Mouse (Mus musculus) small intestine, adult 2 months (tissue): Measurements from ENCODE around the gene Gna14. TPM values are rescaled to one million over a fixed set of nuclear protein-coding genes. Genes with fewer than 3 reads are reported as not detected.

Experiments
- H3K27ac ChIP-seq: fragments of 200-500 bp; 2 replicates; pipeline ENCODE4 v1.5.1; 2012; ENCODE audit warnings: low read depth, low read length, control low read depth, inconsistent platforms; ENCODE audit not compliant: insufficient read depth
- H3K27me3 ChIP-seq: fragments of 200-500 bp; 2 replicates; pipeline ENCODE4 v1.6.1; 2012; ENCODE audit warnings: mild to moderate bottlenecking, moderate library complexity, low read length, inconsistent platforms; ENCODE audit not compliant: control insufficient read depth, insufficient read depth
- H3K36me3 ChIP-seq: fragments of 200-500 bp; 2 replicates; pipeline ENCODE4 v1.6.1; 2012; ENCODE audit warnings: mild to moderate bottlenecking, low read length, control low read depth, inconsistent platforms; ENCODE audit not compliant: control insufficient read depth, insufficient read depth
- H3K4me1 ChIP-seq: fragments of 200-500 bp; 2 replicates; pipeline ENCODE4 v1.6.1; 2012; ENCODE audit warnings: low read length, inconsistent platforms, mixed read lengths; ENCODE audit not compliant: control insufficient read depth, insufficient read depth, insufficient read length
- H3K4me3 ChIP-seq: fragments of 200-500 bp; 2 replicates; pipeline ENCODE4 v1.5.1; 2012; ENCODE audit warnings: low read depth, mild to moderate bottlenecking, control low read depth, inconsistent platforms, low read length, moderate library complexity
- CTCF ChIP-seq: fragments of 200-500 bp; IDR thresholded peaks from 2 replicates; pipeline ENCODE4 v1.5.1; 2012; ENCODE audit warnings: low read depth, mild to moderate bottlenecking, control low read depth, inconsistent platforms, low read length, moderate library complexity, mixed read lengths; ENCODE audit not compliant: insufficient replicate concordance, insufficient read length; ENCODE audit errors: extremely low read depth
- POLR2A ChIP-seq: fragments of 200-500 bp; IDR thresholded peaks from 2 replicates; pipeline ENCODE4 v1.6.1; 2012; ENCODE audit warnings: low read depth, mild to moderate bottlenecking, control low read depth, inconsistent platforms, low read length, moderate library complexity
- WGBS: fragments of 180-500 bp; shearing (Covaris S2); methylation state at CpG from one replicate; pipeline ENCODE4 v1.1.7; 2018; 5-methylcytosine and 5-hydroxymethylcytosine counted together
- polyA plus RNA-seq: library from polyadenylated mRNA; depleted of rRNA; stranded (reverse); fragments of >200 nt; gene quantifications from 2 replicates; pipeline ENCODE4 v1.2.3, GENCODE M21; 2012

Gna14 gene
- polyA plus RNA-seq, 1 experiment: 0.52 TPM

- H3K4me3 ChIP-seq: no peak overlapping the region
- no peak overlapping the region for H3K27ac ChIP-seq
- H3K27me3 ChIP-seq: no peaks in the 10 kb centered on the region
- H3K36me3 ChIP-seq: no peaks in the 10 kb centered on the region
- H3K4me1 ChIP-seq: no peaks in the 10 kb centered on the region
- 80% methylated on average over 10 of the region's 10 CpGs for WGBS
- TF ChIP-seq POLR2A: no peak
- no peak for TF ChIP-seq CTCF
These were observed 75.0 kb downstream of the Gna14 start for GRCm38 (mm10) chr19:16510343-16511080.

- Histone ChIP-seq H3K27ac (no peak overlapping the region), H3K4me3 (no peak overlapping the region), H3K4me1 (no peaks in the 10 kb centered on the region), H3K36me3 (no peaks in the 10 kb centered on the region), H3K27me3 (no peaks in the 10 kb centered on the region)
- WGBS: 36% methylated on average over 2 of the region's 2 CpGs
- TF ChIP-seq CTCF (no peak), POLR2A (no peak)
These were observed 75.5 kb downstream of the Gna14 start for GRCm38 (mm10) chr19:16511081-16511420.

GRCm38 (mm10) chr19:16514201-16514600 lies 78.6 kb downstream of the Gna14 start:
- Histone ChIP-seq H3K27ac (no peak overlapping the region), H3K27me3 (no peaks in the 10 kb centered on the region), H3K4me1 (no peaks in the 10 kb centered on the region), H3K36me3 (no peaks in the 10 kb centered on the region), H3K4me3 (no peak overlapping the region)
- 52% methylated on average over 4 of the region's 4 CpGs for WGBS
- no peak for TF ChIP-seq POLR2A
- no peak for TF ChIP-seq CTCF

- no peak for TF ChIP-seq POLR2A
- TF ChIP-seq CTCF: no peak
- Histone ChIP-seq H3K4me1 (no peaks in the 10 kb centered on the region), H3K36me3 (no peaks in the 10 kb centered on the region), H3K4me3 (no peak overlapping the region), H3K27ac (no peak overlapping the region), H3K27me3 (no peaks in the 10 kb centered on the region)
- 77% methylated on average over 3 of the region's 3 CpGs for WGBS
These were observed 83.0 kb downstream of the Gna14 start for GRCm38 (mm10) chr19:16518569-16518968.

GRCm38 (mm10) chr19:16520608-16521007 lies 85.0 kb downstream of the Gna14 start:
- Histone ChIP-seq H3K27ac (no peak overlapping the region), H3K36me3 (no peaks in the 10 kb centered on the region), H3K4me3 (no peak overlapping the region), H3K27me3 (no peaks in the 10 kb centered on the region), H3K4me1 (no peaks in the 10 kb centered on the region)
- TF ChIP-seq POLR2A (no peak), CTCF (no peak)
- 84% methylated on average over 3 of the region's 3 CpGs for WGBS

- no peak overlapping the region for H3K4me3 ChIP-seq
- H3K4me1 ChIP-seq: no peaks in the 10 kb centered on the region
- no peak overlapping the region for H3K27ac ChIP-seq
- H3K36me3 ChIP-seq: no peaks in the 10 kb centered on the region
- 85% methylated on average over 9 of the region's 9 CpGs for WGBS
- H3K27me3 ChIP-seq: no peaks in the 10 kb centered on the region
- TF ChIP-seq POLR2A: no peak
- TF ChIP-seq CTCF: no peak
These were observed 90.8 kb downstream of the Gna14 start for GRCm38 (mm10) chr19:16526302-16526880.

GRCm38 (mm10) chr19:16527031-16527430 lies 91.5 kb downstream of the Gna14 start:
- 80% methylated on average over 5 of the region's 5 CpGs for WGBS

GRCm38 (mm10) chr19:16528225-16528828 lies 92.8 kb downstream of the Gna14 start:
- H3K4me1 ChIP-seq: no peaks in the 10 kb centered on the region
- no peaks in the 10 kb centered on the region for H3K27me3 ChIP-seq
- H3K27ac ChIP-seq: no peak overlapping the region
- WGBS: 67% methylated on average over 3 of the region's 3 CpGs
- H3K36me3 ChIP-seq: no peaks in the 10 kb centered on the region
- no peak overlapping the region for H3K4me3 ChIP-seq
- no peak for TF ChIP-seq POLR2A
- no peak for TF ChIP-seq CTCF

More at GRCm38 (mm10) chr19:16527031-16527430, 91.5 kb downstream of the Gna14 start:
- TF ChIP-seq POLR2A: no peak
- Histone ChIP-seq H3K27me3 (no peaks in the 10 kb centered on the region), H3K4me1 (no peaks in the 10 kb centered on the region), H3K27ac (no peak overlapping the region), H3K36me3 (no peaks in the 10 kb centered on the region), H3K4me3 (no peak overlapping the region)
